Mouse (Mus musculus): ENCODE data around the gene Gabbr2.

The Gabbr2 gene

DNA sequence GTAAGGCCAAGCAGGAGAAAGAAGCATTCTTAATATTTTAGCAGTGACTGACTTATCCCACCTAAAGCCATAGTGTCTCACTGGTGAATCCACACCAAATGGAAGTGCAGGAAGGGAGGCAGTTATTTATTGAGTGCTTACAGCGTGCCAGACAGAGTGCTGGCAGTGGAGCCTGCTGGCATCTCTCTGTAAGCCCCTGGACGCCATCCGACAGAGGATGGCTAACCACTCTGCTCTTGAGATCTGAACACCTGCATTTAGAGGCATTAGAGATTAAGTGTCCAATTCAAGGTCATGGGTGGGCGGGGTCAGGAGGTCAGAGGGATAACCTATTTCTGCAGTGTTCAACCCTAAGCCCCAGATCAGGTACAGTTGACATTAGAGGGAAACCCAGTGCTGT lies 2.8 kb downstream of the Gabbr2 start:
- DNase-seq (ENCODE audit: low spot score): no peak

DNA sequence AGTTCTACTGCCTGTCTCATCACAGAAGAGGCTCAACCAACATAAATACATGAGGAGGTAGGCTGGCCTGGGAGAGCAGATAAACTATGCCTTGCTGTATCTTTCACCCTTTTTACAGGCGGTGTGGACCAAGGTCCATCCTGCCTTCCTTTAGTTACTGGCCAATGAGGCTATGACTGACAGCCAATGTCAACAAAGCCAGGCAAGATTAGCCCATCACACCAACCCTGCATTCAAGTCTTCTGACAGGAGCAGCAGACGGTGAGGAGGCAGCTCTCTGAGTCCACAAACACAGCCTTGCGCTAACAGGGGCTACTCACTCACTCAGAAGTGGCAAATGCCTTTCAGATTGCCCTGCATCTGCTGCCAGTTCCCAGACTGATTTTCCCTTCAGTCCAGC lies 3.4 kb downstream of the Gabbr2 start:
- no peak for DNase-seq (ENCODE audit: low spot score)

DNA sequence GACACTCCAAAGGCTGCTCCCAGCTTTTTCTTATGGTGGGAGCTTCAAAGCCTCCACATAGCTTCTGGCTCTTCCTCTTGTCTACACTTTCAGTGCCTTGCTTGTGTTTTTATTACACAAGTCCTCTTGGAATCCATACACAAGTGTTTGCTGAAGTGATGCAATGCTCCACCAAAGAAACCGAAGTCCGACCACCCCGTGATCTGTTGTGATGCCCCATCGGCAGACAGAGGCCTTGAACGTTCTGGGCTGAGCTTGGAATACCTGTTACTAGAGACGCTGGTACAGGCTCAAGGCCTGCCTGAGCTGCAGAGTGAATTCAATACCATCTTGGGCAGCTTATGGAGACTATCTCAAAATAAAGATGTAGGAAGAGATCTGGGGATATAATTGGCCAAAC lies 3.9 kb downstream of the Gabbr2 start:
- no peak for DNase-seq (ENCODE audit: low spot score)

DNA sequence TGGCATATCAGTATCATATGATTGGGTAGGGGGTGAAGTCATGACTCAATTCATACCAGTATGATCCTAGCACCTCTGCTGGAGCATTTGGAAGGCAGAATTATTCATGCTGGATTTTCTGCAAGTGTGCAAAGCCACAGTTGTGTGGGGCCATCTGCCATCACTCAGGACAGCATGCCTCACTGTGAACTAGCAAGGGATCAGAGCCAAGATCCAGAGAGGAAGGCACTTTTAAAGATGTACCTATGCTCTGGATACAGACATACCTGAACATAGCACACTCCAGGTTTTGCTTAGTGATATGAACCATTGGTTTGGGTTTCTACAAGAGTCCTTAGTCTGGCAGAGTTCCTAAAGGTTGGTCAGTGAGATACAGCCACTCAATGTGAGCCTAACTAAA lies 5.6 kb downstream of the Gabbr2 start:
- DNase-seq (ENCODE audit: low spot score): no peak

DNA sequence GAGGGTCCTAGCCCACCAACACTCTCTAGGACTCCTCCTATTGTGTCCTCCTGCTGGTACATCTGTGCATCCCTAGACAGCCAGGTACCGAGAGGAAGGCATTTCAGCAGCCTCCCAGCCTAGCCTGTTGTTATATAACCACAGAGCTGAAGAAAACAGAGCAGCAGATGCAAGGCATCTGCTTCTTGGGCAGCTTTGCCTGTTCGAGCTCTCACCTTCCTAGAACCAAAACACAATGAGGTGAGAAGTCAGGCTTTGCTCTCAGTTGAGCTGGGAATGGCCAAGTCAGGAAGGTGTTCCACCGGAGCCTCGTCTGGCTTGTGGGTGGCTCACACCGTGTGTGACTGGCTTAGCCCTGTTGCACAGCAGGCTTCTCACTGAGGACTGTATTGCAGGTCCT lies 8.8 kb downstream of the Gabbr2 start:
- no peak for DNase-seq (ENCODE audit: low spot score)

DNA sequence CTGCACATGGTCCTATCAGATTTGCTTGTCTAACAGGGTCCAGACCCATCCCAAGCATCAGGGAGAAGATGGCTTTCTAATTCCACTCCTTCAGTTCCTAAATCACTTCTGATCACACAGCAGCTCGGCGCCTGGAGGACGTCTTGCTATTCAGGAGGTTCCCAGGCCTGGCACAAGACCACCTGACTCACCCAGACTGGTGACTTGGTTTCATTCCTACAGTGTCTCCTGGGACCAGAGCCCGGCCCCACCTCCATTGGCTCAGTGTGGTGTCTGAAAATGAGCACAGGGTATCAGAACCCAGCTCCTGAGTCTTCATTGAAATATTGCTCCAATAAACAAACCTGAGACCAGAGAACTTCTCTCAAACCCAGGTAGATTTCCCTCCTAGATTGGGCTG lies 9.6 kb downstream of the Gabbr2 start:
- no peak for DNase-seq (ENCODE audit: low spot score)

DNA sequence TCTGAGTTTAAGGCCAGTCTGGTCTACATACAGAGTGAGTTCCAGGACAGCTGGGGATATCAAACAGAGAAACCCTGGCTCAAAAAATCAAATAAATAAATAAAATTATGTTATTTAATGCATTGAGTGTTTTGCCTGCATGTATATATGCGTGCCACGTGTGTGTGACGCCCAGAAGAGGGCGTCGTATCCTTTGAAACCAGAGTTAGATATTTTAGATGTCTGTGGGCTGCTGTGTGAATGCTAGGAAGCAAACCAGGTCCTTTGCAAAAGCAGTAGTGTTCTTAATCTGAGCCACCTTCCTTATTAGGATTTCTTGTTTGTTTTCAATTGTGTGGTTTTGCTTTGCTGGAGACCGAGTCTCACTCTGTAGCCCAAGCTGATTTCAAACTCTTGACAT lies 13.3 kb downstream of the Gabbr2 start:
- DNase-seq (ENCODE audit: low spot score): no peak

DNA sequence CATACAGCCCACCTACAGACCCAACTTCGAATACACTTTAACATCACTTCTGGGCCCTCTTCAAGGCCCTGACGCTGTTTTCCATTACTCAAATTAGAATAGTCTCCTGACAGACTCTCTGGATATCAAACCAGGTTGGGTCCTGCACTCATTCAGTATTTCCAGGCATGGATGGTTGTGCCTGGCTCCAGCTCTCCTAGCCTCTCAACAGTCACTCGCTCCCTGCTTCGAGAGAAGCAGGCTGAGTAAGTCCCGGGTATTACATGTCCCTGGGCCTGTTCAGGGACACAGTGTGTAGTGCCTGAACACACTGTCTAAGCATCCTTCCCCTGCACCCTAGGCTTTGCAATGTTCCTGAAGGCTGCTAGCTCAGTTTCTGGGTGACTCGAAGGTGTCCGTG lies 14.5 kb downstream of the Gabbr2 start:
- no peak for DNase-seq (ENCODE audit: low spot score)

DNA sequence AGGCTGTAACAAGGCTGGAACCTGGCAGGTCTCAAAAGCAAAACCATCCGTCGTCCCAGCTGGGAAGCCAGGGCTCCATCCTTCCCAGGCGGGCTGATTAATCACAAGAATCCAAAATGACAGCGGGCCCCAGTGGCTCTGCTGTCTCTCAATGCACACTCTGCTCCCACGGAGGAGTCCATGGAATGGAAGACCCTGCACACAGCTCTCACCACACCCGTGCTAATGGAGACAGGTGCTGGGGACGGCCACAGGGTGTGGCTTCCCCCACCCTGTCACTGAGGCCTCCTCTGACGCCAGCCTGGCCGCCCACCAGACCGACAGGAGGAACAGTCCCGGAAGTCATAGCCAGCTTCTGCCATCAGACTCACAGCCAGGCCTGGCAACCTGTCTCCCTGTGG lies 15.0 kb downstream of the Gabbr2 start:
- DNase-seq (ENCODE audit: low spot score): no peak

DNA sequence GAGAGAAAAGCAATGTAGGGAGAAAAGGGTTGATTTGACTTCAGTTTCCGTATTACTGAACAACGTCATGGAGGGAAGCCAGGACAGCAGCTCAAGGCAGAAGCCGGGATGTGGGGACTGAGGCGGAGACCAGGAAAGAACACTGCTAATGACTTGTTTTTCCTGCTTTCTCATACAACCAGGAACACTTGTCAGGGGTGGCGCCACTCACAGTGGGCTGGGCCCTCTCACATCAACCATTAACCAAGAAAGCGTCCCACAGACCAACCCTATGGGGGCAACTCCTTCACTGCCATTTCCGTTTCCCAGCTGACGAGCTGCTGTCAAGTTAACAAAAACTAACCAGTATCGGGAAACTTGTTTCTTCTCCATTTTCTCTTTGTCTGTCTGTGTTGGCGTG lies 18.4 kb downstream of the Gabbr2 start:
- no peak for DNase-seq (ENCODE audit: low spot score)

DNA sequence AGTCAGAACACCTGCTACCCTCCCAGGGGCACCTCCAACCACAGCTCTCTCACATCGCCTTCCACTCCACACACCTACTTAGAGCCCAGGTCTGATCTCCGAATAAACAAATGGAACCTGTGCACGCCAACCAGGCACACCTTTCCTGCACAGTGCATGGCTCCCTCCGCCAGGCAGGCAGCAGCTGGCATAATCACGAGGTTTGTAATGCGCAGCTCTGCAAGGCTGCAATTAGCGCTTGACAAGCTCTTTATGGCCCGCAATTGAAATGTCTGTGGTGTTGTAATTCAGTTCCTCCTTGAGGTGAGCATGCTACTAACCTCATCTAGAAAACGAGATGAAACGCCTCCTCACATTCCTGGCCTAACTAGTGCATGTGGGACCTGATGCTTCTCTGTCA lies 23.7 kb downstream of the Gabbr2 start:
- no peak for DNase-seq (ENCODE audit: low spot score)

DNA sequence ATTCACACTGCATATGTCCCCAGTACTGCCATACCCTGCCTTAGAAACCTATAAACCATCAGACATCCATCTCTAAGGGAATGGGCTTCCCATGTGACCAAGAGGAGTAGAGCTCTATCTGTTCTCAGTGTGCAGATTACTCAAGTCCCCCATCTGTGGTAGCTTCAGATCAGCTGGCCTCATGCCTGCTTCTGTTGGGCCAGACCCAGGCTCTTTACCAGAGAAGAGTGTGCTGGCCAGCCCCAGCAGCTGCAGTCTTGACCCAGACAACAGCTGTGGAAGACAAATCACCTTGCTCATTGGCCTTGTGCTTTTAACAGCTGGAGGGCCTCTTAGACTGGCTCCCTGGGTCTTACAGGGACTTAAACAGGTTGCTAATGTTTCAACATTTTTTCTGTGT lies 25.1 kb downstream of the Gabbr2 start:
- no peak for DNase-seq (ENCODE audit: low spot score)

DNA sequence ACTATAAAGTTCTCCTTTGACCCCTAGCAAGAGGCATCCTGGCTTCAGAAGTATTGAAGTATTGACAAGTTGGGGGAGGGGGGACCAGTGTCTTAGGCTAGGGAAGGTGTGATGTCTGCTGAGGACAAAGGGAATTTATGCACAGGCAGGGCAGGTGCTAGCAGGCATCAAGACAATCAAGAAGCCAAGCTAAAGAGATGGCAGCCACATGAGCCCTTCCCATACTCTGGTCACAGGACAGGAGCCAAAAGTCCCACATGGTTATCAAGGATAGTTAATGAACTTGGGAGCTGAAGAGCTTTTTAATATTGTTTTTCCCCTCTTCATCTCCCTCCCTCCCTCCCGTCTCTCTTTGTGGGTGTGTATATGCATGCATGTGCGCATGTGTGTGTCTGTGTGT lies 30.3 kb downstream of the Gabbr2 start:
- DNase-seq (ENCODE audit: low spot score): no peak

DNA sequence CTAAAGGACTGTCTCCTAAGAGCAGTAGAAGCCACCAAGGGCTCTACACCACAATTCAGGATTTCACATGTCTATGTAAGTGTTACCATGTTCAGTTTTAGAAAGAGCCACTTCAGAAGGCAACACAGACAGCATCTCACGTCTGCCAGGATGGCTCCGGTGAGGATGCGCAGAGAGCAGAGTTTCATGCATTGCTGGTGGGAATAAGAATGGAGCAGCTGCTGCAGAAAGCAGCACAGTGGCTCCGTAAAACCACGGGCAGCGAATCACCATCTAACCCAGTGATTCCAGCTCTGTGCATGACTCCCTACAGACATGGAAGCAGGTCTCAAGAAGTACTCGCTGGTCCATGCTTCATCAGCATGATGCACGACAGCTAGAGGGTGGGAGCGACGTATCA lies 31.5 kb downstream of the Gabbr2 start:
- no peak for DNase-seq (ENCODE audit: low spot score)

DNA sequence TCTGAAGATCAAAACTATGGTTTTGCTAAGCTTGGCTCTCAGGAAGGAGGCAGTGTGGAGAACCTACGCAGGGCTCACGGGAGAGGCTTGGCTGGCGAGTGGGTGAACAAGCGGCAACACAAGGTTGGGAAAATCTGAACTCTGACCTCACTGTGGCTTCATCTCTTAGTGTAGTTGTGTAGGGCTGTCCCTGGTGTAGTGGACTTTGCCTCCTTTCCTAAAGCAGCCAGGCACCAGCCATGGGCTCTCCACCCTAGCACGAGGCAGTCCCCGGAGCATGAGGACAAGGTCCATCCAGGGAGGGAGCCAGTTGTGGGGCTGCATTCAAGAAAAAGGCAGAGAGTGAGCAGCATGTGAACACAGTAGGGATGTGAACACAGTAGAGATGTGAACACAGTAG lies 31.9 kb downstream of the Gabbr2 start:
- no peak for DNase-seq (ENCODE audit: low spot score)

DNA sequence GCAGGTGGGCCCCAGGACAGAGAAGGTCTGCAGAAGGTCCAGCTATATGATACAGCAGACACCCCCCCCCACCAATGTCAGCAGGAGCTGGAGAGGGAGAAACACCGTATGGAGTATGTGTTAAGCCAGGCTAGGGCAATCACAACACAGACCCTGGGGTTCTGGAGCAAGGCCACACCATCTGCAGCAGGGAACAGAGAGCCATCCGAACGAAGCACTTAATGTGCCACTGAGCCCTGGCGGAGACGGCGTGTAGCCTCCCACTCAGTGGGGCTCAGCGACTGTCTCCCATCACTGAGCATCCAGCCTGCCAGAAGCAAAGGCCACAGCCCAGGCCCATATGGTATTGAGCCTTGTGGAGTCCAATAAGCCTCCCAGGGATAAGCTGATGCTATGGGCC lies 33.7 kb downstream of the Gabbr2 start:
- no peak for DNase-seq (ENCODE audit: low spot score)

DNA sequence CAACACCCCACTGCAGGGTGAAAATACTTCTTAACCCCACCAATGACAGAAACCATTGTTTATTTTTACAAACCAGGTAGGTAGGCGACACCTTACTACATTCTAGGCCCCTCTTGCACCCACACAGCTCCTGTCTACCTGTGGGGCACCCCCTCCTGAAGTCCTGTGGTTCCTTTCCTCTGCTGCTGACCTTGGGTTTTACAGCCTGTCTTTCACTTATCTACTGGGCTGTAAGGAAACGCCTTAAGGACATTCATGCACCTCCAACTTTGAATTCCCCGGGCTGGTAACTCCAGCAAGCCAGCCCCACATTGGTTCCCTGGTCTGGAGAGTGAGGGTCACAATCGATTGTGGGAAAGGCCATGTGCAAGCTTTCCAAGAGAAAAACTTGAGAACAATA lies 34.7 kb downstream of the Gabbr2 start:
- no peak for DNase-seq (ENCODE audit: low spot score)

DNA sequence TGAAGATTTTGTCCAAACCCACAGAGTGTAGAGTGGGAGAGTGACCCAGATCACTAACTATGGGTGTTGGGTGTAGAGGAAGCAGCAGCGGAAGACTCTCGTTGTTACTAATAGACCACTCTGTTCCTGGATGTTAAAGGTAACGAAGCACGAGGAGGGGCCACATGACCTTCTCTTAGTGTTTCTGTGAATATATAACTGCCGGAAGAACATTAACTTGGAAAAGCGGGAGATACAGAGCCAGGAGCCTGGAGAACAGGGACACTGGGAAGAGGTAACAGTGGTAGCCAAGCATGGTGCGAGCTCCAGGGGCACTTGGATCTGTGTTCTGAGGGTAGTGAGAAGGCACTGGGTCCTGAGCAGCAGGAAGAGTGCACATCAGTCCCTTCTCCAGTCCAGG lies 38.7 kb downstream of the Gabbr2 start:
- no peak for DNase-seq (ENCODE audit: low spot score)

DNA sequence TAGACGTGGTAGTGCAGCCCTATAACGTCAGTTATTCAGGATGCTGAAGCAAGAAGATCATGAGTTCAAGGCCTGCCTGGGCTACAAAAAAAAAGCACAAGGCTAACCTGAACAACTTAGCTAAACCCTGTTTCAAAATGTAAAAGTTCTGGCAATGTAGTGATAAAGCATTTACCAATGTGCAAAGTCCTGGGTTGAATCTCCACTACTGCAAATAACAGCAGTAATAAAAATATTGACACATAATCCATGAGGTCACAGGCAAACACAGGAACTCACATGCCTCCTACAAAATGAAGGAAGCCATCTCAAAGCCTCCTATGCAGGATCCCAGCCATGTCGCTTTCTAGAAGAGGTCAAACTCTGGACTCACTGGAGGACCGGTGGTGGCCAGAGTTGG lies 39.1 kb downstream of the Gabbr2 start:
- no peak for DNase-seq (ENCODE audit: low spot score)

DNA sequence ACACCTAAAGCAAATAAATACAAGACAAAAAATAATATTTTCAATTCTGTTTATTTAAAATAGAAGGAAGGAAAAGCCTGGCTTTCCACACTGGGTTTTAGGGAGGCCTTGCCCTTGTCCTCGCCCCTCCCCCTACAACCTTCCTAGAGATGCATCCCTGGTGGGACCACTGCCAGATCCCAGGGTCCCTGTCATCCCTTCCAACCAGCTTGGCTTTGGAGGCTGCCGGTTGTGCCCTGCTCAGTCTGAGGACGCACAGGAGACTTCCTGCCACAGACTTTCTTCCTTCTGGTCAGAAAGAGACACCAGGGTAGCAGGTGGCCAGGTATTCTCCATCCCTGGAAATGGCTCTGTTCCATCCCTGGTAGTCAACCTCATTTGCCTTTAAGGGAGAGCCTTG lies 57.4 kb downstream of the Gabbr2 start:
- DNase-seq (ENCODE audit: low spot score): no peak

DNA sequence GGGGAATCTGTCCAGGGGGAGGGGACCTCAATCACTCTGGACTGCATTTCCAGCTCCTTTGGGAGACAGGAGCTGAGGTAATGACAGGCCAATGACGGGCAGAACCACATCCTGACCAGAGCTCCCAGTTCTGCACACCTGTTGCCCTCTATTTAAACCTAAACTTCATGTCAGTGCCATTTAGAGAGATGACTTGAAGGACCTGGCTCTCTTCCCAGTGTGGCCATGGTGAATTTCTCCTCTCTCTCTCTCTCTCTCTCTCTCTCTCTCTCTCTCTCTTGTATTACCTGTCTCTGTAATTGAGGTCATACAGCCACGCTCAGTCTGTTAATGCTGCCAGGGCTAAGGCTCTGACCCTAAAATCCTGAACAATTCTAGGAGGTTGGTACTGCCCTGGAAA lies 58.1 kb downstream of the Gabbr2 start:
- no peak for DNase-seq (ENCODE audit: low spot score)

DNA sequence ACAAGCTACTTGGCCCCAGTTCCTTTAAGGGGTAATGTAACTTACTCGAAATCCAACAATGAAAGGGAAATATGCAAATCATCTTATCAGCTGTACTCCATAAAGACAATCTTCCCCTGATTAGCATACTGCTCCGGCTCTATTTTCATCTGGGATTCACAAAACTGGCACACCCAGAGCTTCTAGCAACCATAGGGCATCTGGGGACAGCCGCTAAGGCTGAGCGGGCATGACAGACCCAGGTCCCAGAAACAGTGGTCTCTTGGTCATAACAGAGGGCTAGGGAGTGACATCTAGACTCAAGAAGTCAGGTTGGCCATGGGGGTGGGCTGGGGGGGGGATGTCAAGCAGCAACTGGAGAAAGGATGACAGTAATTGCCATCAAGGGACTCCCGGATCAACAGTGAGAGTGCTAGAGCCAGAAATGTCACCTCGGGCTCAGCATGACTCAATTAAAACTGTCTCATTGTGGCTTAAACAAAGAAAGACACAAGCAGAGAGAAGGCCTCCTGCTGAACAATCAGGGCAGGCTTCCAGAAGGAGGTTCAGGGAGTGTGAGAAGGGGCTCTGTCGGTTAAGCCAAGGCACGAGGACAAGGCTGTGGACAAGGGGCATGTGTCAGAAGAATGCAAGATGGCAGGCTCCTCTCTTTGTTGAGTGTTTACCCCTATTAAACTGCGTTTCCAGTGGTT lies 59.8 kb downstream of the Gabbr2 start:
- DNase-seq (ENCODE audit: low spot score): no peak

DNA sequence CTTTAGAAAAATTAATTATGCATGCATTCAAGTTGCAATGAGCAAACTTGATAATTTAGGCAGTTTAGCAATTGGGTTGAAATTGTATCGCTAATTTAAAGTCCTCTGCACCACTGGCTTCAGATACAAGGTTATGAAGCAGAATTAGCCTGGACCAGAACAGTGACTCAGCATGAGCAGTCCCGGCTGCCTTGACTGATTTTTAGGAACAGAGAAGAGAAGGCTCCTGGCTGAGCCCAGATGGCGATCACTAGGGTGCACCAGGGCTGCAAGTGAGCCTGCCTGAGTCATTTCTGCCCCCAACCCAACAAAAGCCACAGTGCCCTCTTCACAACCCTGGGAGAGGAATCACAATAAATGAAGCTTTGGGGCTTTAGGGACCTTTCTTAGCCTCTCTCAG lies 63.6 kb downstream of the Gabbr2 start:
- DNase-seq (ENCODE audit: low spot score): no peak

DNA sequence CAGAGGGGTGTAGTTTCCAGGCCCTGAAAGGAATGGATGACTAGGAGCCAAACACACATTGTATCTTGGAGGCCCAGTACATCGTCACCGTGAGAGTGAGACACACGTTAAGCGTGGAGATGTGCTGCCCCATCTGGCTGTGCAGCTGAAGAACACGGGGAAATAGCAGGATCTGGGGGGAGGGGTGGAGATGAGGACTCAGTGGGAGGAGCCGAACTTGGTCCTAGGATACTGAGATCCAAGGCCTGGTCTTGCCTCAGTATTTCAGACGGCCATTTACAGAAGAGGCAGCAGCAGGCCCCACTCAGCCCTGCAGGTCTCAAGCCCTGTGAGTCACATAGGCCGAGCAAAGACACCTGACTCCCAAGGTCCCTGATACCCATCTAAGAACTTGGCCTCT lies 72.5 kb downstream of the Gabbr2 start:
- no peak for DNase-seq (ENCODE audit: low spot score)

DNA sequence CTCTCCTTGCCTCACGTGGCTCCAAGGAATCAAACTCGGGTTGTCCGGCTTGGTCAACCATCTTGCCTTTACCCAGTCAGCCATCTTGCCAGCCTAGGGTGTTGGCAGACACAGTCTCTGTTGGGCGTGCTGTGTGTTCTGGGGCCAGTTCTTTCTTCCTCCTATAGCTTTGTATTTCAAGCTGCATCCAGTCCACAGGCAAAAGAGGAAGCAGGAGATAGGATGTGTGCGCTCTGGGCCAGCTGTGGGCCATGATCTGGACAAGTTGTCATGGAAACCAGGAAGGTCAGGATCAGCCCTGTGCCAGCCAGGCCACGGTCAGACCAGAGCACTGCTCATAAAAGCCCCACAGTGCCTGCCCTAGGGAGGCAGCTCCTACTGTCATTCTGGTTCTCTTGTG lies 74.9 kb downstream of the Gabbr2 start:
- no peak for DNase-seq (ENCODE audit: low spot score)
